8 mouse cellular contexts compared by ENCODE assay signal in genomic region chr2:167597492-167598186, GRCm38 (mm10). TPM values are rescaled to one million over a fixed set of nuclear protein-coding genes. Genes with fewer than 3 reads are reported as not detected.
DNase-seq lines count a peak whose midpoint lies in the region; ATAC-seq and TF ChIP-seq lines count a peak whose summit lies in the region.

No protein-coding gene starts in this region.

- peaks cover 40% of the 10 kb centered on the region for H3K4me1 ChIP-seq in hindbrain, embryonic 12.5 days

- H3K27me3 ChIP-seq in hindbrain, embryonic 12.5 days: peaks cover 10% of the 10 kb centered on the region

- WGBS in hindbrain, embryonic 12.5 days: 23% methylated on average over 40 of the region's 40 CpGs

- no peaks in the 10 kb centered on the region for H3K36me3 ChIP-seq in hindbrain, embryonic 12.5 days

- DNase-seq in layer of hippocampus, postnatal 10 days (ENCODE audit: low spot score in 2 of 2): peak; percentile 44 to 58
- DNase-seq in layer of hippocampus, adult 2 months (ENCODE audit: low spot score in 2 of 2): no peak
- DNase-seq in fibroblast of lung, adult 2 months (ENCODE audit: low read depth): peak; percentile 75
- DNase-seq in lung, postnatal 14 days: peak; percentile 62
- no peak for DNase-seq in layer of hippocampus, postnatal 14 days (ENCODE audit: low spot score in 2 of 2)
- DNase-seq in frontal cortex, adult 2 months (ENCODE audit: extremely low spot score in 1 of 2, low spot score in 1 of 2): no peak
- DNase-seq in adrenal gland, postnatal 36 days: no peak

- no peak overlapping the region for H3K27ac ChIP-seq in layer of hippocampus, adult 2 months
- H3K27ac ChIP-seq in hindbrain, embryonic 12.5 days: peak overlapping the region; percentile 53

- peak overlapping the region; percentile 53 for H3K9ac ChIP-seq in hindbrain, embryonic 12.5 days

- peak overlapping the region; percentile 48 for H3K4me2 ChIP-seq in hindbrain, embryonic 12.5 days (replicated peaks)

- no peak overlapping the region for H3K4me3 ChIP-seq in layer of hippocampus, adult 2 months
- peak overlapping the region; percentile 16; the same call in 1 of the 2 replicates for H3K4me3 ChIP-seq in hindbrain, embryonic 12.5 days

- ATAC-seq in hindbrain, embryonic 12.5 days (ENCODE audit: low FRiP score): peak; percentile 56

- no peak for TF ChIP-seq CTCF in layer of hippocampus, adult 2 months (conservative IDR thresholded peaks at IDR 0.05)

- no peaks in the 10 kb centered on the region for H3K9me3 ChIP-seq in hindbrain, embryonic 12.5 days (replicated peaks)

RNA-seq across cellular contexts. Expression of gene Ube2v1, which starts 34.3 kb away (rescaled TPM):
- total RNA-seq in layer of hippocampus, postnatal 10 days (2021): 100 to 1,000 TPM; 236 to 257 TPM
- 100 to 1,000 TPM; 216 to 232 TPM for total RNA-seq in layer of hippocampus, adult 2 months (2021)
- 290 and 291 TPM in 2 replicates for polyA plus RNA-seq in hindbrain, embryonic 12.5 days (2016; fragmentation: Nextera tagmentation; extraction: Ambion mirVana)
- total RNA-seq in layer of hippocampus, postnatal 14 days (2021): 100 to 1,000 TPM; 242 to 247 TPM
- polyA plus RNA-seq in frontal cortex, adult 2 months (2012; rRNA removed): 250 and 280 TPM in 2 replicates
- total RNA-seq in adrenal gland, postnatal 36 days (2021): 100 to 1,000 TPM; 195 to 197 TPM

RNA-seq across cellular contexts. Expression of gene Snai1, which starts 59.6 kb away (rescaled TPM):
- total RNA-seq in layer of hippocampus, postnatal 10 days (2021): 1 to 10 TPM; 1.5 to 1.7 TPM
- under 1 TPM; 0.64 to 0.82 TPM for total RNA-seq in layer of hippocampus, adult 2 months (2021)
- polyA plus RNA-seq in hindbrain, embryonic 12.5 days (2016; fragmentation: Nextera tagmentation; extraction: Ambion mirVana): 30.1 and 39.0 TPM in 2 replicates
- under 1 TPM; 0.53 to 0.79 TPM for total RNA-seq in layer of hippocampus, postnatal 14 days (2021)
- polyA plus RNA-seq in frontal cortex, adult 2 months (2012; rRNA removed): 2.3 and 3.0 TPM in 2 replicates
- 10 to 100 TPM in 1 of 2 experiments, 1 to 10 TPM in 1; 5.4 to 11.2 TPM for total RNA-seq in adrenal gland, postnatal 36 days (2021)

Comparison
In these comparisons a context has a peak if more than half of its experiments do, and no peak if none do; other contexts are left out.
1. DNase-seq: peak in layer of hippocampus, postnatal 10 days (2 of 2), fibroblast of lung, adult 2 months (single experiment) and lung, postnatal 14 days (single experiment); none in layer of hippocampus, adult 2 months (0 of 2), layer of hippocampus, postnatal 14 days (0 of 2), frontal cortex, adult 2 months (0 of 2) and adrenal gland, postnatal 36 days (0 of 2).